Mouse (Mus musculus): ENCODE measurements around the gene Hoxd8. TPM values are rescaled to one million over a fixed set of nuclear protein-coding genes. Genes with fewer than 3 reads are reported as not detected.

Hoxd8 gene
- total RNA-seq, 2 experiments from 2014 or later: 1.1 to 1.3 TPM

GRCm38 (mm10) chr2:74694066-74694465 lies 10.3 kb upstream of the Hoxd8 start:
- no peak for DNase-seq
- intact Hi-C loops (cut with DNase I): loop anchor here (10.0 kb wide), 1 partner anchor 1419 kb away; the partner anchor contains the start of gene Sp9

DNA sequence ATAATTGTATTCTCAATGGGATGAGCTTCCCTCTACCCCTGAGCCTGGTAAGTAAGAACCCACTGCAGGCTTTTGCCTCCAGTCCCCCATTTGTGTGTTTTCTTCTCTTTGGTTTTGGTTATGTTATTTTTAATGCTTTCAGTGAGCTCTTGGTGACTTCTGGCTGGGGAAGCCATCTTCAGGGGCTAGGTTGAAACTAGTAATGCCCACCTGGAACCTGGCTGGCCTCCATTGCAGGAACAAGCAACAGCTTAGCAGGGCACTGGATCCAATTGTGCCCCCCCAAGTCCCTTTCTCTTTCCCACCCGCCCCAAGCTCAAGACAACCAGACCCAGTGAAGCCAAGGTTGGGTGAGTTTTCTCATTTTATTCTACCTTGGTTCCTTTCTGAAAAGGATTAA lies 9.0 kb upstream of the Hoxd8 start:
- intact Hi-C loops (cut with DNase I): loop anchor here (10.0 kb wide), 1 partner anchor 1421 kb away; the partner anchor contains the start of gene Sp9
- DNase-seq: no peak

- no peak for DNase-seq
- intact Hi-C loops (cut with DNase I): loop anchor here (10.0 kb wide), 1 partner anchor 1421 kb away; the partner anchor contains the start of gene Sp9
These were observed 8.5 kb upstream of the Hoxd8 start for GRCm38 (mm10) chr2:74695813-74696430.

DNA sequence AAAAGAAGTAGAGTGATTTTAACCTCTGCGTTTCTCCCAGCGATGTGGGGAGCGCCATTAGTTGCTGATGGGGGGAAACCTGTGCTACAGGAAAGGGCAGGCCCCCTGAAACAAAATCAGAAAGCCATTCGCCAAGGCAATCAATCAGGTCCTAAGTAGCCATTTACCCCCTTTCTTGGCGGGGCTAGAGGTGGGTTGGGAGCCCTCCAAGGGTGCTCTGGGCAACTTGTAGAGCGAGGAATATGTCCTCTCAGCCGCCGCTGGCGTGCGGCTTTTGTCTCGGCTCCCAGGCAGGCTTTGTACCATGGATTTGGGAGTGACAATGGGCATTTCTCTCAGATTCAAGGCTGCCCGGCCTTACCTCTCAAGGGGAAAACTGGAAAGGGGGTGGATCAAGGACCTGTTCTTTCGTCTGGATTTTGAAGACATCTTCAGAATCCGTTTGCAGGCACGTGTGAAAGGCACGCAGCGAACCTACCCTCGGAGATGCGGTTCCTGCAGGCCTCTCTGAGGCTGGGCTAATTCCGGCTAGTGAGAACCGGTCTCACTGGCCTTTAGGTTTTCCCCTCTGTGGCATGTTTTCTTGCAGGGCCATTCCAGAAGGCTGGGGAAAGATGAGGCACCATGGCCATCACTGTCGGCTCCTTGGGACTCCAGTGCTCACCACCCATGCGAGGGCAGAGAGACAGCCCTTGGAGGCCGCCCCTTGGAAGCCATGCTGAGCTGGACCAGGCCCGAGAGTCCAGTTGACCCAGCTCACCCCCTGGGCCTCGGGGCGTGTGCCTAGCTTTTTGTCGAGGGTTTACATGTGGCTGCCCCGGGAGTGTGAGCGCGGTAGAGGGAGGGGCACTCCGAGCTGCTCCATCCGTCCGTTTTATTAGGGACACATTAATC lies 7.7 kb upstream of the Hoxd8 start:
- intact Hi-C loops (cut with DNase I): loop anchor here (10.0 kb wide), 1 partner anchor 1422 kb away; the partner anchor contains the start of gene Sp9
- DNase-seq: no peak

GRCm38 (mm10) chr2:74697567-74698121 lies 6.8 kb upstream of the Hoxd8 start, which contains the start of gene Hoxd9:
Gene Hoxd9 (plus strand): TSS chr2:74697727.
- intact Hi-C loops (cut with DNase I): loop anchor here (10.0 kb wide), 1 partner anchor 1423 kb away; the partner anchor contains the start of gene Sp9
- DNase-seq: no peak

DNA sequence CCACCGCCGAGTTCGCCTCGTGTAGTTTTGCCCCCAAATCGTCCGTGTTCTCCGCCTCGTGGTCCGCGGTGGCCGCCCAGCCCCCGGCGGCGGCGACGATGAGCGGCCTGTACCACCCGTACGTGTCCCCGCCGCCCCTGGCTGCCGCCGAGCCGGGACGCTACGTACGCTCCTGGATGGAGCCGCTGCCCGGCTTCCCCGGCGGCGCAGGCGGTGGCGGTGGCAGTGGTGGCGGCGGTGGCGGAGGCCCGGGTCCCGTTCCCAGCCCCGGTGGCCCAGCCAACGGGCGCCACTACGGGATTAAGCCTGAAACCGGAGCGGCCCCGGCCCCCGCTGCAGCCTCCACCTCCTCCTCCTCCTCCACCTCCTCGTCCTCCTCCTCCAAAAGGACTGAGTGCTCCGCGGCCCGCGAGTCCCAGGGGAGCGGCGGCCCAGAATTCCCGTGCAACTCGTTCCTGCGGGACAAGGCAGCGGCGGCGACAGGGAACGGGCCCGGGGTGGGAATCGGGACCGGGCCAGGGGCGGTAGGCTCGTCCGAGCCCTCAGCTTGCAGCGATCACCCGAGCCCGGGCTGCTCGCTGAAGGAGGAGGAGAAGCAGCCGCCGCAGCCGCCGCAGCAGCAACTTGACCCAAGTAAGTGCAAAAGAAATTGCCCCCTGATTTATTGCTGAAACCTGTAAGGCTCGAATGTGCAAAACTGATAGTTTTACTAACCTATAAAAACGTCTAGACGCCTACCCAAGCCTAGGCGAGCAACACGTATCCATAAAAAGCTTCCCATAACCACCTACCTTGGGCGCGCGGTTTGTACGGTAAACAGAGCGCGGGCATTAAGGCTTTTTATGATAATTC lies 6.0 kb upstream of the Hoxd8 start:
- intact Hi-C loops (cut with DNase I): loop anchor here (10.0 kb wide), 1 partner anchor 1424 kb away; the partner anchor contains the start of gene Sp9
- DNase-seq: no peak

DNA sequence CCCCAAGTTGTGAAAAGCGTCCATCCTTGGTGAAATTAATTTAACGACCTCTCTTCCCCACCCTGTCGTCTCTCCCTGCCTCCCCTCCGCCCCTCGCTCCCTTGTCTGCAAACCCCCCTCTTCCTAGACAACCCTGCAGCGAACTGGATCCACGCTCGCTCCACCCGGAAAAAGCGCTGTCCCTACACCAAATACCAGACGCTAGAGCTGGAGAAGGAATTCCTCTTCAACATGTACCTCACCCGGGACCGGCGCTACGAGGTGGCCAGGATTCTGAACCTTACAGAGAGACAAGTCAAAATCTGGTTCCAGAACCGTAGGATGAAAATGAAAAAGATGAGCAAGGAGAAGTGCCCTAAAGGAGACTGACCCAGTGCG lies 5.4 kb upstream of the Hoxd8 start:
- intact Hi-C loops (cut with DNase I): loop anchor here (10.0 kb wide), 1 partner anchor 1424 kb away; the partner anchor contains the start of gene Sp9
- DNase-seq: no peak

DNA sequence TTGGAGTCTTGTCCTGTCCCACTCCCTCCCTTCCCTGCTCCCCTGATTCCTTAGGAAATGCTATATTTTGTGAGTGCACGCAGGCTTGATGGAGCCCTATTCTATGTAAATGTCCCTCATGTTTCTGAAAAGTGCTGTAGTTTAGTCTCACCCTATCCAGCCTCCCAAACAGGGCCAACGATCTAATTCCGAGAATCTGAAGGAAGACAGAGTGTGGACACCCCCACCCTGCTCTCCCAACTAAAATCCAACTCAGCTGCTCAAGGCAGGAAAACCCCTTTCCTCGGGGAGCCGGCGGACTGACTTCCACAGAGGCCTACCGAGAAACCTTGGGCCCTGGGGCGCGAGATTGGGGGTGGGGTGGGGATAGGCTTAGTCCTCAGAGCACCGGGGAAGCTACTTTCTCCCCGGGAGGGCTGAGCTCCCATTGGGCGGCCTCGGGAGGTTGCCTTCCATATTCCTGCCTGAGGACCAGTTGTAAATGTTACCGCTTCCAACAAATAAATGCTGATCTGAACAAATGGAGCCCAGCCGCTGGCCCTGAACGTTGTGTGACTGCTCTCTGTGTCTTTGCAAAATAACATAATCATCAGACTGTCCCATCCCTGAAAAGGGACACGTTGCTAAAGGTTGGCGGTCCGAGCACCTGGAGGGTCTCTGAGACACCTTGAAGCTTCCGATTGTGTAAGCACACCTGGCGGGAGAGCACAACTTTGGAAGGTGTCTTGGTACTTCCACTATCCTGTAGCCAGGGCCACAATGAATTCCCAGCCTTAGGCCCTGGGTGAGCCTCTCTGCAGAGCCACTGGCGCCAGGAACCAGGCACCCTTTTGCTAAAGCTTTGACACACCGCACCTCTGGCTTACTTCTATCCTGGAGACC lies 4.5 kb upstream of the Hoxd8 start:
- DNase-seq: no peak
- intact Hi-C loops (cut with DNase I): loop anchor here (5.0 to 10.0 kb wide), 5 partner anchors 262 to 1425 kb away; partner anchors contain the start of gene Sp9

DNA sequence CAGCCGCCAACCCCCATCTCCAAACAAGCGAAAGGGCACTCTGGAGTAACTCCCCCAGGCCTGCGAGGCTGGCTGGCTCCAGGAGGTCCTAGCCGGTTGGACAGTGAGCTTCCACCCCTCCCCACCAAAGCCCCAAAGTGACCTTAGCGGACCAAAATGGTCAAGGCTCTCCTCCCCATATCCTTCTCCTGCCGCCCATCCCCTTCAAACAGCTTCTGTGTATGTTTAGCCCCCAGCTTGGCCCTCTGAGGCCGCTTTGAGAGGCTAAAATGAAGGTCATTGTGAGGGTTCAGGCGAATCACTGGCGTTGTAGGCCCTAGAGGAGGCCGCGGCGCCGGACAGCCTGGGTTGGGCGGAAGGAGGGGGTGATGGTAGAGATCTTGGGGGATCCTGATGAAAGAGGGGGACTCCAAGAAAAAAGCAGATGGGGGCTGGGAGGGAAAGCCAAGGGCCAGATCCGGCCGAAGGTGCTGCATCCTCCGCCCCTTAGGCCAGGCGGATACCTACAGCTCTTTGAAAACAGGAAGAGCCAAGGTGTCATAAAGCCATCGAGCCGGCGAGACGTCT lies 3.8 kb upstream of the Hoxd8 start:
- no peak for DNase-seq
- intact Hi-C loops (cut with DNase I): loop anchor here (5.0 to 10.0 kb wide), 4 partner anchors 262 to 1084 kb away; no protein-coding TSS in a partner anchor

DNA sequence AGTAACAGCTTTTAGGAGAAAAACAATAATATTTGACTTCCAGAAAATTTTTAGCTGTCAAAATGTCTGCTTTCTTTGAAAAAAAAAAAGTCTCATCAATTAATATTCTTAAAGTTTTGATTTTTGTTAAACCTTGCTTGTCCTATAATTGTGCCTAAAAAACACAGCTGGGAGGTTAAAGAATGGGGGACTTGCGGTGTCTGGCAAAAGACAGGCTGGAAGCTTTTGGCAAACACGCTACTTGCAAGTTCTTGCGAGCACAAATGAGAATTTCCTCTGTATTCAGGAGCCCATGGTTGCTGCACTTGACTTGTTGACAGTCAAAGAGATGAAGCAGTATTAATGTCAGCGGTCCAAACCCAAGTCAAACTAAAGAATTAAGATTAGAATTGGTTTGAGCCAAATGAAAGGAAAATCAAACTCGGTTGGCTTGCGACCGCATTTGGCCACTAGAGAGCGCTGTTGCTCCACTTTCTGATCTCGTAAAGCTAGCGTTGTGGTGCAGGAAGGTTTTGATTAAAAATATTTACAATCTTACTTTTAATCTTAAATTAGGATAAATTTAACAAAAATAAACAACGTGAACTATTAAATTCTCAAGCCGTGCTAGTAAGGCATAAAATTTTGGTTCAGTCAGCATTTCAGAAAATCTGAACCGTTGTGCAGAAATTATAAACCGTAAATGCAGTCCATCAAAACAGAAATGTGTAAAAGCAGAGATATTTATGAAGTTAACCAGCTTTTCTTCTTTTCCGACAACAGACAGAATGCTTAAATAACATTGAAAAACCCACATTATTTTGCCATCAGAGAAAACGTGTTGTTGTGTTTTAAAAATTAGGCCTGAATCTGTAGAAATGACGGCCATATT lies 2.2 kb upstream of the Hoxd8 start:
- intact Hi-C loops (cut with DNase I): loop anchor here (1.0 to 10.0 kb wide), 8 partner anchors 260 to 1083 kb away; no protein-coding TSS in a partner anchor
- DNase-seq: peak; percentile 83 to 87

GRCm38 (mm10) chr2:74702820-74703219 lies 1.6 kb upstream of the Hoxd8 start:
- DNase-seq: no peak
- intact Hi-C loops (cut with DNase I): loop anchor here (1.0 to 10.0 kb wide), 8 partner anchors 259 to 1082 kb away; no protein-coding TSS in a partner anchor

DNA sequence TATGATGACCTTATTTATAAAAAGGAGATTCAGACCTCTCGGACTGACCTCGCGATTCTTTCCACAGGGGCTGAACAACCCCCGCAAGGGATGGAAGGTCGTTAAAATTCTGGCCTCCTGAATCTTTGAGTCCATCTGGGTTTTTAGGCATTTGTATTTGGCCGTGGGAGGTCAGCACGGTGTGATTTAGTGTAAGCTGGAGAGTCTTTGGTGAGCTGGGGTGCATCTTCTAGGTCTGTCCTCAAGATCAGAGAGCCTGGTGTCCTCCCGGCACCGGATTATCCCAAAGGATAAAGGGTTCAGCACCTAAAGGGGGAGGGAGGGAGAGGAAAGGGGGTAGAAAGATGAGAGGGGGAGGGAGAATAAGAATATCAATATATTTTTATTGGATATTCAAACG lies 1.1 kb upstream of the Hoxd8 start:
- no peak for DNase-seq
- intact Hi-C loops (cut with DNase I): loop anchor here (2.0 to 10.0 kb wide), 5 partner anchors 259 to 1081 kb away; no protein-coding TSS in a partner anchor

DNA sequence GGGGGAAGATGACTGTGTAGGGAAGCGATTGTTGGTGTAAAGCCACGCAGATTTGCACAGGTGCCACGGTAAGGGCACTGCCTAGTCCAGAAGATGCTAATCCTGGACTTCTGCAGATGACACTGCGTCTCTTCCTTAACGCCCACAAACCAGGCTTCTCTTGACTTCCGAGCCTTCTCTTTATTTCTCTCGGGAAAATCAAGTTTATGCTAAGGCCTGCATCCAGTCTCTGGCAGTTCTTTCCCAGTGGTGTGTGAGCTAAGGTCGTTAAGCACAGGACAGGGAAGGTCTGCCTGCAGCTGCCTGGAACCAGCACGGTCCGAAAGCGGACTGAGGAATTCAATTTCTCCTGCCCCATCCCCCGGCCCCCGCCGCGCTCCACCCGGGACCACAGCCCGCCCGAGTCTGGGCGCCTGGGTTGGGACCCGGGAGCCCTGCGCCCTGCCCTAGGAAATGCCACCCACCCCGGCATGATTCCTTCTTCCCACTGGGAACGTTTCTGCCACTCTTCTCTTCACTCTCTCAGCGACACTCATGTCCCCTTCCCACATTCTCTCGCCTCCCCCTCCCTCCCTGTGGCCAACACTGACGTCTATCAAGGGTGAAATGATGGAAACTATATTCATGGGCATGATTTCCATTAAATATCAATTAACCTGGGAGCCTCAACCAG lies 559 bp upstream of the Hoxd8 start:
- intact Hi-C loops (cut with DNase I): loop anchor here (2.0 to 10.0 kb wide), 5 partner anchors 258 to 1081 kb away; no protein-coding TSS in a partner anchor
- DNase-seq: no peak

GRCm38 (mm10) chr2:74704999-74705466 lies 618 bp downstream of the Hoxd8 start:
- DNase-seq: no peak
- intact Hi-C loops (cut with DNase I): loop anchor here (5.0 to 10.0 kb wide), 4 partner anchors 257 to 1080 kb away; no protein-coding TSS in a partner anchor

DNA sequence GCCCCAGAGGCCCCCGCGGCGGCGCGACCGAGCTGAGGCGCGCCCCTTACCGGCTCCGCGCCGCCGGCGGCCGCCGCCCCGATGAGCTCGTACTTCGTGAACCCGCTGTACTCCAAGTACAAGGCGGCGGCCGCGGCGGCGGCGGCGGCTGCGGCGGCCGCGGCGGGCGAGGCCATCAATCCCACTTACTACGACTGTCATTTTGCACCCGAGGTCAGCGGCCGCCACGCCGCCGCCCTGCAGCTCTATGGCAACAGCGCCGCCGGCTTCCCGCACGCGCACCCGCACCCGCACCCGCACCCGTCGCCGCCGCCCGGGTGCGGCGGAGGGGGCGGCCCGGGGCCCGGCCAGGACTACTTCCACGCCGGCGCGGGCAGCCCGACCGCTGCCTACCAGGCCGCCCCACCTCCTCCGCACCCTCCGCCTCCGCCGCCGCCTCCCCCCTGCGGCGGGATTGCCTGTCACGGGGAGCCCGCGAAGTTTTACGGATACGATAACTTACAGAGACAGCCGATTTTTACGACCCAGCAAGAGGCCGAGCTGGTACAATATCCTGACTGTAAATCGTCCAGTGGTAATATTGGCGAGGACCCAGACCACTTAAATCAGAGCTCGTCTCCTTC lies 1.2 kb downstream of the Hoxd8 start:
- intact Hi-C loops (cut with DNase I): loop anchor here (10.0 kb wide), 2 partner anchors 539 to 1079 kb away; no protein-coding TSS in a partner anchor

DNA sequence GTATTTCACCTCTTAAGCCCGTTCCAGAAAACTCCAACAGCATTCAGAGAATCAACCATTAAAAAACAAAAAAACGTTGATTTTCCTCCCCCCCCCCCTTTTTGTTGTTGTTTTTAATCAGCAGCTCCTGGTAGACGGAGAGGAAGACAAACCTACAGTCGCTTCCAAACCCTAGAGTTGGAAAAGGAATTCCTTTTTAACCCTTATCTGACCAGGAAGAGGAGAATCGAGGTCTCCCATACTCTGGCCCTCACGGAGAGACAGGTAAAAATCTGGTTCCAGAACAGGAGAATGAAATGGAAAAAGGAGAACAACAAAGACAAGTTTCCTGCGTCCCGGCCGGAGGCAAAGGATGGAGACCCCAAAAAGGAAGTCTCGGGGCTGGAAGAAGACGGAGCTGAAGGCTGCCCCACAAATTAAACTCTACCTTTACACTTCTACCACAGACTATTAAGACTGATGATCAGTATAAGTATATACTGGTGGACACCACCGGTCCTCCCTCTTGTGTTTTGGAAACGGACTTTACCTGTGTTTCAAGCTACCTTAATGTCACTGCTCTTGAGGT lies 2.1 kb downstream of the Hoxd8 start:
- intact Hi-C loops (cut with DNase I): loop anchor here (10.0 kb wide), 2 partner anchors 538 to 1078 kb away; no protein-coding TSS in a partner anchor
- DNase-seq: no peak

More for the DNA sequence above, 1.2 kb downstream of the Hoxd8 start:
- DNase-seq: no peak
